Mouse (Mus musculus): ENCODE measurements at regions not wholly inside any gene's neighbourhood (a gene's known extent, or its start where the extent isn't known, plus 50 kb on each side); places are given as distances from the start of the nearest gene placed in this dataset.

DNA sequence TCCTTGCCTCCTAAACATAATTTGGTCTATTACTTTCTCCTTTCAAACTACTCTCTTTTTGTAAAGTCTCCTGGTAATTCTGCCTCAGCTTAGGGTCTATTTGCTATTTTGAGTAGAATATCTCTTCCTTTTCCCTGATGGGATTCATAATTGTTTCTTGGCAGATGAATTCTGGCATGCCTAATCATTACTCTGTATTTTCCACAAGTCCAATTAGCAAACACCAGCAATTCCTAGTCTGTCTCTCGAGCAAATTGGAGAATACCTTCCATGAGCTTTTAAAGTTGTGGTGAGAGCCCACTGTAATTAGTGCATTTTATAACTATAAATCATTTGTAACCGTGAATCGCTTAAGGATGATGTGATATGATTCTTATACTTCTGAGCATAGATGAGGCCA is 1358.6 kb upstream of the Sel1l start:
- TF ChIP-seq CTCF (IDR thresholded peaks at IDR 0.05; ENCODE audit: borderline replicate concordance, insufficient read depth, low read length), result no peak
- no peak for TF ChIP-seq POLR2A (IDR thresholded peaks at IDR 0.05; ENCODE audit: low read depth, low read length)

All from embryonic fibroblast, embryonic 13.5 days (primary cell).